Mouse (Mus musculus) erythroblast, embryonic 14.5 days (primary cell): ENCODE results near the gene Acvr1b. TPM values are rescaled to one million over a fixed set of nuclear protein-coding genes. Genes with fewer than 3 reads are reported as not detected.

Source experiments
- H3K27me3 ChIP-seq: 2 replicates; pipeline ENCODE4 v1.6.1; 2012; ENCODE audit warnings: inconsistent platforms; ENCODE audit not compliant: control insufficient read depth
- H3K36me3 ChIP-seq: 2 replicates; pipeline ENCODE4 v1.6.1; 2012; ENCODE audit warnings: mild to moderate bottlenecking, inconsistent platforms; ENCODE audit not compliant: control insufficient read depth
- H3K4me1 ChIP-seq: 2 replicates; pipeline ENCODE4 v1.6.1; 2012; ENCODE audit warnings: inconsistent platforms; ENCODE audit not compliant: control insufficient read depth
- H3K4me3 ChIP-seq: replicated peaks from 2 replicates; pipeline ENCODE3; 2012; ENCODE audit warnings: moderate library complexity, mild to moderate bottlenecking, inconsistent platforms
- H3K9me3 ChIP-seq: 2 replicates; pipeline ENCODE4 v1.6.1; 2012; ENCODE audit warnings: low read length, inconsistent platforms, mixed read lengths; ENCODE audit not compliant: control insufficient read depth
- GATA1 ChIP-seq: IDR thresholded peaks from 2 replicates; pipeline ENCODE4 v1.6.1; 2012; ENCODE audit warnings: low read length, inconsistent platforms, mixed read lengths
- TAL1 ChIP-seq: IDR thresholded peaks from 3 replicates; pipeline ENCODE4 v1.6.1; 2012; ENCODE audit warnings: low read length, inconsistent platforms, mixed read lengths
- polyA plus RNA-seq: library from polyadenylated mRNA; stranded (reverse); fragments of >175 nt; gene quantifications from 2 replicates; pipeline ENCODE4 v1.2.3, GENCODE M21; 2012

Gene Acvr1b
- polyA plus RNA-seq, 1 experiment, result 0.02 TPM

DNA sequence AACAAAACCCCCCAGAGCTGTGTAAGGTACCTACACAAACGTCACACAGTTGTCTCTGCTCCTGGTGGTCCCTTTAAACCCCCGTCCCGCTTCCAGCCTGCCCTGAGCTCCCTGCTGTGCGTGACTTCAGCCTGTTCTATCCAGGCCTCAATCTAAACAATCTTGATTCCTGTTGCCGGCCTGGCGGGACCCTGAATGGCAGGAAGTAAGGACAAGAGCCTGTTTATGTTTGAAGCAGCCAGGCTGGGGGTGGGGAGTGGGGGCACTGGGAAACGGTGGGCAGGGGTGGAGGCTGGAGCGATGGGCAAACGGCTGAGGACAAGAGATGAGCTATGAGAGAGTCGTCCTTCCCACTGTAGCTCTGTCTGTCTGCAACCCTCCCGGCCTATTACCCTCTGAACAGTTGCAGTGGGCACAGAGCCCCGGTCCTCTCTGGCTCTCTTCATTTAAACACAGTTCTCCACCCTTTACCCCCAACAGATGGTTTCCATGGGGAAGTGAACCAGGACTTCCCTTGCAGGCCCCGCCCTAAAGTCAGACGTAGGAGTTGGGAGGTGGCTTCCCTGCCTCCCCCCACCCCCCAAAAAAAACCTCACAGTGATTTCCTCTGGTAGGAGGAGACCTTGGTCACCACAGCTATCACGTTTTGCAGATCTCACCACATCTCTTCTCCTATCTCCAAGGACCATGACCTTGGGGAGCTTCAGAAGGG is 39.7 kb upstream of the Acvr1b start:
- Histone ChIP-seq H3K36me3 (no peaks in the 10 kb centered on the region), H3K4me1 (peaks cover 1% of the 10 kb centered on the region; the same call in 1 of the 2 replicates), H3K4me3 (no peak overlapping the region), H3K27me3 (peaks cover 71% of the 10 kb centered on the region), H3K9me3 (no peaks in the 10 kb centered on the region)
- TF ChIP-seq GATA1, result no peak
- no peak for TF ChIP-seq TAL1

DNA sequence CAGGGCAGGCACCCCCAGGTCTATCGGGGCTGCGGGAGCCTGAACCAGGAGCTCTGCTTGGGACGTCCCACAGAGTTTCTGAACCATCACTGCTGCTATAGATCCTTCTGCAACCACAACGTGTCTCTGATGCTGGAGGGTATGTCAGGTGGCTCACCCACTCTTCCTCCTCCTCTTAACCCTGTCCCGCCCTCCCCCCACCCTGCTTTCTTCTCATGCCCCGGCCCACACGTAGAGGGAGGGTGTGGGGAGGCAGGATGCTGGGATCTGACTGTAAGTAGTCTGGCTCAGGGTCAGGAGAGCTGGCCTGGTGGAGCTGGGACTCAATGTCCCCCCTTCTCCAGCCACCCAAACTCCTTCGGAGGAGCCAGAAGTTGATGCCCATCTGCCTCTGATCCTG is 38.5 kb upstream of the Acvr1b start:
- Histone ChIP-seq H3K36me3 (no peaks in the 10 kb centered on the region), H3K4me1 (peaks cover 12% of the 10 kb centered on the region), H3K27me3 (peaks cover 69% of the 10 kb centered on the region), H3K9me3 (no peaks in the 10 kb centered on the region), H3K4me3 (no peak overlapping the region)
- no peak for TF ChIP-seq GATA1
- no peak for TF ChIP-seq TAL1

DNA sequence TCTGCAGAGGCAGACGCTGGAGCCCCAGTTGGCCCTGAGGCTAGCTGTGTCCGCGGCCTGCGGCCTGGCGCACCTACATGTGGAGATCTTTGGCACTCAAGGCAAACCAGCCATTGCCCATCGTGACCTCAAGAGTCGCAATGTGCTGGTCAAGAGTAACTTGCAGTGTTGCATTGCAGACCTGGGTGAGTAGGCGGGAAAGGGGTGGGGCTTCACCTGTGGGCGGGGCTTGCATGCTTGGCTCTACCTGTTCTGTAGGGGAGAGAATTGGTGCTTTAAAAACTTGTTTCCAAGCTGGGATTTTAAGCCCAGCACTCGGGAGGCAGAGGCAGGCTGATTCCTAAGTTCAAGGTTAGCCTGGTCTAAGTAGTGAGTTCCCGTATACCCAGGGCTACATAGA is 36.4 kb upstream of the Acvr1b start:
- H3K4me1 ChIP-seq, result peaks cover 19% of the 10 kb centered on the region
- no peak overlapping the region for H3K4me3 ChIP-seq
- no peaks in the 10 kb centered on the region for H3K9me3 ChIP-seq
- H3K27me3 ChIP-seq, result peaks cover 52% of the 10 kb centered on the region
- TF ChIP-seq GATA1, result no peak
- no peaks in the 10 kb centered on the region for H3K36me3 ChIP-seq

DNA sequence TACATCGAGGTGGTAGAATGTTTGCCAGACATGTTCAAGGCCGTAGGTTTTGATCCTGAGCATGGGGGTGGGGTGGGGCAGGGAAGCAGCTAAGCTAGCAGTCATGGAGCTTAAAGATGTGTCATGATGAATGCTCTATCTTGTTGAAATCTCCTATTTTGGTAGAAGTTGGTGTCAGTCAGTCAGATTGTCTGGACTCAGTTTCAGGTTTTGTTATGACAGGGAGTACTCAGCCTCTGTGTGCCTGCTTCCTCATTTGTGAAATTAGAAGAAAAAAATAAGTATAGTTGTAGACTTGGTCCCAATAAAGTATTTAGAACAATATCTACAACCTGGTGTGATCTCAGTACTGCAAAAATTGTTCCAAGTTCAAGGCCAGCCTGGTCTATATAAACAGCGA is 35.2 kb upstream of the Acvr1b start:
- Histone ChIP-seq H3K36me3 (no peaks in the 10 kb centered on the region), H3K4me3 (no peak overlapping the region), H3K4me1 (peaks cover 19% of the 10 kb centered on the region), H3K27me3 (peaks cover 40% of the 10 kb centered on the region), H3K9me3 (no peaks in the 10 kb centered on the region)
- no peak for TF ChIP-seq GATA1

DNA sequence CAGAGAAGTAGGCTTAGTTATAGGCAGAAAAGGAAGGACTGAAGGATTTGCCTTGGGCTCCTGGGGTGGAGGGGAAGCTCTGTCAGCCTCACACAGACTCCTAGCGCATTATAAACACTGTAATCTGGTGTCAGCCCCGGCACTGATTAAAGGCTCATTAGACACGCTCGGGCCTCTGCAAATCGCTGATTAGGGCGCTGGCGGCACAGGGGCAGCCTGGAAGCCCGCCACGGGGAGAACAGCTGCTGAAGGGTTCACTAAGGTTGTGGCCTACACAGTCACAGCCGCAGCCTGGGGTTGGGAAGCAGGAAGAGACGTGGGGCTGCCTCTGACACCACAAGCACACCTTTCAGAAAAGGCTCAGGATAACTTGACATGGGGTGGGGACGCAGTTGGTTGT is 34.0 kb upstream of the Acvr1b start:
- TF ChIP-seq TAL1, result no peak
- TF ChIP-seq GATA1, result no peak

DNA sequence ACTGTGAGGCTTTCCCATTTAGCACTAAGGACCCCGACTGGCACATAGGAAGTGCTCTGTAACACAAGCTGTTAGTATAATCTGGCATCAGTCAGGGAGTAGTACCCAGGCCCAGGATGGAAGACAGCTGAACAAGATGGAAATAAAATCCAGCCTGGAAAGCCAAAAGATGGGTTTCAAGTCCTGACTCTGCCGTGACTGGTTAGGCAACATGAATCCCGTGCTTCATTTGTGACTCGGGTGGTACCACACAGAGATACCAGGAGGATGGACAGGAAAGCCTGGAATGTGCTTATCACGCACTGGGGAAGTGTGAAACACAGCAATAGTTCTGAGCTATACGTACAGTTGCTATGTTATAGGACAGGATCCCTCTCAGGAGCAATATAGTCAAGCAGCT is 33.3 kb upstream of the Acvr1b start:
- TF ChIP-seq GATA1, result no peak
- no peak for TF ChIP-seq TAL1
- H3K4me1 ChIP-seq, result peaks cover 24% of the 10 kb centered on the region
- H3K4me3 ChIP-seq, result no peak overlapping the region
- H3K36me3 ChIP-seq, result no peaks in the 10 kb centered on the region
- no peaks in the 10 kb centered on the region for H3K9me3 ChIP-seq
- peaks cover 26% of the 10 kb centered on the region for H3K27me3 ChIP-seq

More for the DNA sequence above, 34.0 kb upstream of the Acvr1b start:
- H3K4me1 ChIP-seq, result peaks cover 19% of the 10 kb centered on the region
- peaks cover 30% of the 10 kb centered on the region for H3K27me3 ChIP-seq
- H3K9me3 ChIP-seq, result no peaks in the 10 kb centered on the region
- no peak overlapping the region for H3K4me3 ChIP-seq
- no peaks in the 10 kb centered on the region for H3K36me3 ChIP-seq

DNA sequence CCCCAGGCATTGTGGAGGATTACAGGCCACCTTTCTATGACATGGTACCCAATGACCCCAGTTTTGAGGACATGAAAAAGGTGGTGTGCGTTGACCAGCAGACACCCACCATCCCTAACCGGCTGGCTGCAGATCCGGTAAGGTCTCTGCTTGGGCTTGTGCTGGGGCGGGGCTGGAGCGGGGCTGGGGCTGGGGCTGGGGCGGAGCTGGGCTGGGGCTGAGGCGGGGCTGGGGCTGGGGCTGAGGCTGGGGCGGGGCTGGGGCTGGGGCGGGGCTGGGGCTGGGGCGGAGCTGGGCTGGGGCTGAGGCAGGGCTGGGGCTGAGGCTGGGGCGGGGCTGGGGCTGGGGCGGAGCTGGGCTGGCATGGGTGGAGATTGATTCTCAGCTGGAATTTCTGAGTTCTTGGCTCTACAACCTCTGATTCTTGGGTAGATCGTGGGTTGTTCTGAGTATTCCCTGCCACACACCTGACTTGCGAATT is 32.8 kb upstream of the Acvr1b start:
- Histone ChIP-seq H3K36me3 (no peaks in the 10 kb centered on the region), H3K9me3 (no peaks in the 10 kb centered on the region), H3K4me1 (peaks cover 30% of the 10 kb centered on the region), H3K4me3 (no peak overlapping the region), H3K27me3 (peaks cover 25% of the 10 kb centered on the region)
- TF ChIP-seq TAL1 (no peak), GATA1 (no peak)

DNA sequence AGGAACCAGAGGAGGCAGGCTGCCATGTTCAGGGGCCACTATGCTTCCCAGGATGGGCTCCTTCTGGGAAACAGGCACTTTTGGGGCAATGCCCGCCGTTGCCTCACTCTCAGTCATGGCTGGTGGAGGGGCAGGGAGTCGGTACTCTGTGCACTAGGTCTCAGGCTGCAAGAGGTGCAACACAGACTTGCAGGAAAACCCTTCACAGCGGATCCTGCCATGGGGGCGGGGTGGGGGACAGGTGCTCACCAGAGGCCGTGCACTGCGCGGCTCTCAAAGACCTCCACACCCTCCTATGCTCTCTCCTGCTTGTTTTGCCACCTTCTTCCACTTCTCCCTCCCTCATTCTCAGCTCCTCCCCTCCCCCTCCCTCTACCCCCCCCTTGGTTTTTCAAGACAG is 31.2 kb upstream of the Acvr1b start:
- Histone ChIP-seq H3K9me3 (no peaks in the 10 kb centered on the region), H3K36me3 (no peaks in the 10 kb centered on the region), H3K27me3 (peaks cover 34% of the 10 kb centered on the region), H3K4me3 (no peak overlapping the region), H3K4me1 (peaks cover 35% of the 10 kb centered on the region)
- no peak for TF ChIP-seq GATA1
- no peak for TF ChIP-seq TAL1

DNA sequence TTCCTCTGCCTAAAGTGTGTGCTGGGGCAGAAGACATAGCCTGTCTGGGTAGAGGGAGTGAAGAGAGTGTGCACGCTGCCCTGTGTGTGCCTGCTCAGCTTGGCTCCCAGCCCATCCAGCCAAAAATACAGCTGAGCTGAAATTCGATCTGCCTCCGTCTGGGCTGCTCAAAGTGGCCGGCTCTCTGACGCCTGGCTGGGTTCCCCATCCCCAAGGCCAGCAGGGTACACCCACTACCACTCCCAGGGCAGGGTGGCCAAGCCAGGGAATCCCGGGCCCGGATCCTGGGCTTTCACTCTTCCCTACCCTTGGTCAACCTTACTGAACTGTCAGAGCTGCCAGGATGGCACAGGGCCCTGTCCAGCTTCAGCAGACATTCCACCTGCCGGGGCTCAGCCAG is 30.4 kb upstream of the Acvr1b start:
- H3K4me1 ChIP-seq, result peaks cover 36% of the 10 kb centered on the region
- H3K27me3 ChIP-seq, result peaks cover 39% of the 10 kb centered on the region
- H3K4me3 ChIP-seq, result no peak overlapping the region
- H3K36me3 ChIP-seq, result no peaks in the 10 kb centered on the region
- TF ChIP-seq TAL1 (no peak), GATA1 (no peak)
- H3K9me3 ChIP-seq, result no peaks in the 10 kb centered on the region

DNA sequence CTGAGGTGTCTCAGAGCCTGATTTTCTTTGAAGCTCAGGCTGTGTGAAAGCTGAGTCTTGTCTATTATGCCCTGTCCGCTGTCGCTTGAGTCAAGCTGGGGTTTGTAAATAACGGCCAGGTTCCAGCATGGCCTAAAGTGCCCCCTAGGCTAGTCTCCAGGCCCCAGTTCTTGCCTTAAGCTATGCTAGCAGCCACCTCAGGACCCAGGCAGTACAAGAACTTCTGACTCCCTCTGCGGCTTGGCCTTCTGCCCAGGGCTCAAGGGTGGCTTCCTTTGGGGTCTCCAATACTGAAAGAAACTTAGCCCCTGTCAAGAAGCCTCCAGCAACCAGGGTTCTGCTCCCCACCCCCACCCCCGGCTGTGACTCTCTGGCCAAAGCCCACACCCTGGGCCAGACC is 29.7 kb upstream of the Acvr1b start:
- Histone ChIP-seq H3K36me3 (no peaks in the 10 kb centered on the region), H3K9me3 (no peaks in the 10 kb centered on the region), H3K4me1 (peaks cover 36% of the 10 kb centered on the region), H3K4me3 (no peak overlapping the region), H3K27me3 (peaks cover 38% of the 10 kb centered on the region)
- TF ChIP-seq GATA1, result no peak
